Mouse (Mus musculus): ENCODE results near the gene Zfp36l2.

DNA sequence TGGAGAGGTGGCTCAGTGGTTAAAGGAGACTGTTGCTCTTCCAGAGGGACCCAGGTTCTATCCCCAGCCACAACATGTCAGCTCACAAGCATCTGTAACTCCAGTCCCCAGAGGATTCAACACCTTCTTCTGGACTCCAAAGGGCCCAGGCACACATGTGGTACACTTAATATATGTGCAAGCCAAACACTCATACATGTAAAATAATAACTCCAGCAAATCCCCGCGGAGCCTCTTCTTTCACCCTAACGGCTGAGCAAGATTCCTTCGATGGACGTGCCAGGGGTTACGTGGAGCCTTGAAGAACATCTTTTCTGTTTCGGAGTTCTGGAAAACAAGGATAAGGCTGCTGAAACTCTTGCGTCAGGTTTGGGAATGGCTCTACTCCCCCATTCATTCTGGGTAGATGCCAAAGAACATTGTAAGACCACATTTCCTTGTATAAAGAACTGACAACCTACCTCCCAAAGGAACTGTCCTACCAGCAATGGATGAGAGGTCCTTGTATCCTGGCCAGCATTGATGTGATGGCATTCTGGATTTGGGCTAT, 25.5 kb downstream of the Zfp36l2 start:
- TF ChIP-seq EP300 (IDR thresholded peaks at IDR 0.05) (no peak), CTCF (IDR thresholded peaks at IDR 0.05) (no peak)
